9 mouse cellular contexts compared by ENCODE assay signal in genomic region chr5:28388184-28388583, GRCm38 (mm10).
DNase-seq lines count a peak whose midpoint lies in the region; ATAC-seq and TF ChIP-seq lines count a peak whose summit lies in the region.
"Had no signal": no experiment of that assay in that cellular context is flagged by ENCODE, and none has a peak within 500 bp of the region (broad histone marks: within the 10 kb centered on the region; RNA-seq: fewer than 3 reads in every experiment).

No protein-coding gene starts in this region.

- H3K9ac ChIP-seq in hindbrain, embryonic 11.5 days (ENCODE audit: low read depth, low read length), result no peak overlapping the region
- no peak overlapping the region for H3K9ac ChIP-seq in hindbrain, embryonic 13.5 days
- no peak overlapping the region for H3K9ac ChIP-seq in ES-E14 (ENCODE audit: insufficient read depth, low read depth, low read length, poor library complexity, severe bottlenecking)
- H3K9ac ChIP-seq: limb, embryonic 15.5 days had no signal

- WGBS in hindbrain, embryonic 11.5 days, result 69% methylated on average over 3 of the region's 3 CpGs
- 57% methylated on average over 3 of the region's 3 CpGs for WGBS in hindbrain, embryonic 13.5 days

- ATAC-seq in hindbrain, embryonic 11.5 days (ENCODE audit: low FRiP score), result no peak
- ATAC-seq in hindbrain, embryonic 13.5 days (ENCODE audit: low FRiP score), result no peak

- H3K27me3 ChIP-seq in hindbrain, embryonic 11.5 days (ENCODE audit: control insufficient read depth, insufficient read depth, low read length), result no peaks in the 10 kb centered on the region
- no peaks in the 10 kb centered on the region for H3K27me3 ChIP-seq in hindbrain, embryonic 13.5 days
- H3K27me3 ChIP-seq: limb, embryonic 15.5 days had no signal

- in situ Hi-C loops in ES-E14 (cut with MboI; ENCODE audit: low sequenced_read_pairs in 2 of 2, unreplicated experiment in 2 of 2), result no loop called here

- no peak overlapping the region for H3K4me3 ChIP-seq in hindbrain, embryonic 11.5 days (ENCODE audit: low read depth, low read length)
- H3K4me3 ChIP-seq in hindbrain, embryonic 13.5 days, result no peak overlapping the region
- H3K4me3 ChIP-seq in ES-E14 (ENCODE audit: insufficient read depth in 1 of 2, low read depth in 1 of 2, low read length in 2 of 2, poor library complexity in 1 of 2, severe bottlenecking in 1 of 2), result no peak overlapping the region
- H3K4me3 ChIP-seq: limb, embryonic 15.5 days had no signal

- peaks cover 9% of the 10 kb centered on the region; the same call in 1 of the 2 replicates for H3K36me3 ChIP-seq in hindbrain, embryonic 11.5 days (ENCODE audit: control insufficient read depth, insufficient read depth, low read length)
- H3K36me3 ChIP-seq in hindbrain, embryonic 13.5 days, result peaks cover 54% of the 10 kb centered on the region
- peaks cover 25% of the 10 kb centered on the region for H3K36me3 ChIP-seq in ES-E14 (ENCODE audit: control insufficient read depth, insufficient read depth, low read length, poor library complexity, severe bottlenecking)

- no peaks in the 10 kb centered on the region for H3K4me1 ChIP-seq in hindbrain, embryonic 11.5 days (replicated peaks; ENCODE audit: control insufficient read depth, insufficient read depth, low read length)
- no peaks in the 10 kb centered on the region for H3K4me1 ChIP-seq in hindbrain, embryonic 13.5 days (replicated peaks)
- H3K4me1 ChIP-seq in ES-E14 (ENCODE audit: control insufficient read depth in 2 of 2, insufficient read depth in 2 of 2, low read length in 2 of 2, poor library complexity in 1 of 2), result peaks cover 0 to 4% of the 10 kb centered on the region in 2 experiments; a peak in 1 of 4 replicates
- H3K4me1 ChIP-seq: limb, embryonic 15.5 days had no signal

- no peak overlapping the region for H3K4me2 ChIP-seq in hindbrain, embryonic 11.5 days (replicated peaks; ENCODE audit: low read depth, low read length)
- H3K4me2 ChIP-seq in hindbrain, embryonic 13.5 days, result no peak overlapping the region
- H3K4me2 ChIP-seq: limb, embryonic 15.5 days had no signal

- no peaks in the 10 kb centered on the region for H3K9me3 ChIP-seq in hindbrain, embryonic 11.5 days (ENCODE audit: control insufficient read depth, low read length)
- no peaks in the 10 kb centered on the region for H3K9me3 ChIP-seq in hindbrain, embryonic 13.5 days
- H3K9me3 ChIP-seq in ES-E14 (ENCODE audit: control insufficient read depth, insufficient read depth, low read depth, low read length), result no peaks in the 10 kb centered on the region
- H3K9me3 ChIP-seq: limb, embryonic 15.5 days had no signal

- no peak overlapping the region for H3K27ac ChIP-seq in hindbrain, embryonic 11.5 days (ENCODE audit: low read depth, low read length)
- no peak overlapping the region for H3K27ac ChIP-seq in hindbrain, embryonic 13.5 days
- no peak overlapping the region for H3K27ac ChIP-seq in ES-E14 (ENCODE audit: insufficient read depth, low read depth, low read length, poor library complexity, severe bottlenecking)
- H3K27ac ChIP-seq: limb, embryonic 15.5 days had no signal

- DNase-seq in hindbrain, embryonic 11.5 days (ENCODE audit: low spot score), result peak; percentile 77
- peak; percentile 47 for DNase-seq in ES-E14 (ENCODE audit: low read depth, low spot score)
- DNase-seq in cerebellum, adult 11 months, result peak; percentile 63
- peak; percentile 53 for DNase-seq in forelimb bud, embryonic 11.5 days (ENCODE audit: low read depth, low spot score)
- peak; percentile 82 to 83 for DNase-seq in kidney, postnatal 4 days
- DNase-seq in lung, postnatal 36 days, result peak; percentile 89
- DNase-seq in spleen, postnatal 10 days (ENCODE audit: low spot score in 2 of 2), result peak; percentile 43 to 84

TF ChIP-seq in ES-E14, 5 proteins besides CTCF, POLR2A, EP300 and RAD21:
- TF ChIP-seq HCFC1 (IDR thresholded peaks at IDR 0.05; ENCODE audit: borderline replicate concordance, insufficient read depth, low read length), result no peak
- no peak for TF ChIP-seq ZNF384 (IDR thresholded peaks at IDR 0.05; ENCODE audit: low read depth, low read length)
- TF ChIP-seq MAFK (IDR thresholded peaks at IDR 0.05; ENCODE audit: insufficient read depth, low read depth, low read length), result no peak
- no peak for TF ChIP-seq CHD2 (IDR thresholded peaks at IDR 0.05; ENCODE audit: low read depth, low read length)
- TF ChIP-seq ZC3H11A (IDR thresholded peaks at IDR 0.05; ENCODE audit: borderline replicate concordance, low read depth, low read length), result no peak
